Mouse (Mus musculus): ENCODE measurements around the gene Col25a1.

- no peak for TF ChIP-seq CTCF (IDR thresholded peaks at IDR 0.05; ENCODE audit: low read depth, low read length)
- no peak for TF ChIP-seq EP300 (IDR thresholded peaks at IDR 0.05; ENCODE audit: insufficient read depth, low read depth, low read length)
These were observed 85.3 kb downstream of the Col25a1 start for GRCm38 (mm10) chr3:130216646-130217045.

Measured in ES-Bruce4 (cell line).